Mouse (Mus musculus) B cell, adult 67 days (primary cell): ENCODE data around the gene Fam183b. TPM values are rescaled to one million over a fixed set of nuclear protein-coding genes. Genes with fewer than 3 reads are reported as not detected.

Experiments
- total RNA-seq, 2 experiments: library from RNA; stranded (reverse); gene quantifications; 4 replicates each; pipeline ENCODE4 v1.2.4; 2023

Fam183b gene
- total RNA-seq = not detected

GRCm38 (mm10) chr11:58801558-58802228 is at the start of gene Fam183b:
TSS of gene Fam183b (minus strand) at chr11:58801960.

DNA sequence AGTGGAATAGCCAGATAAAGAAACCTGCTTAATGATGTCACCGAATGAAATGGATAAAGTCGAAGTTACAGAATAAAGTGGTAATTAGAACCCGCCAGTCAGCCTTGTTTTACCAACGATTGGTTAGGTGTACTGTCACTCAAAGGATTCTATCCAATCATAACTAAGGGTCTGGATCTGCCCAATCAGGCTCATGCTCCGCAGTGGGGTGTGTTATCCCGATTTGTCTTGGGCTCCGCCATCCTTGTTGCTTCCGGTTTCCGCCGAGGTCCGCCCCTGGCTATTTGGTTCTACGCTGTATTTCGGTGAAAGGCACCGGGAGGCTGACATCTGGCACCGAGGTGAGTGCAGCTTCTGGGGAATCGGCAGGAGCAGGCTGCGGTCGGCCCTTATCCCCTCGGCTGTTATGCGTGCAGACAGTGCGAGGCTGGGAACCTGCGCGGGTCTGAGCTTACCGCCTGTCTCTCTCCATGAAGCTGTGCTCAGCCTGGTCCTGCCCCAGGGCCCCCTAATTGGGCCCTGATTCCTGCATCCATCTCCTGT is 45.2 kb upstream of the Fam183b start, which contains the start of gene Gm12258:
Gene Gm12258, plus strand, starts transcription at position 240 of the 543 bp plus-strand sequence.

GRCm38 (mm10) chr11:58838951-58839350 is 37.2 kb upstream of the Fam183b start, which contains the start of gene Olfr311:
TSS of gene Olfr311 (plus strand) at chr11:58839251.

GRCm38 (mm10) chr11:58828937-58829336 is 27.2 kb upstream of the Fam183b start, which contains the start of gene Olfr312:
TSS of gene Olfr312 (plus strand) at chr11:58829237.

GRCm38 (mm10) chr11:58814700-58815099 is 12.9 kb upstream of the Fam183b start, which contains the start of gene Olfr313:
TSS of gene Olfr313 (plus strand) at chr11:58815000.

GRCm38 (mm10) chr11:58782480-58783089 is 19.2 kb downstream of the Fam183b start, which contains the start of gene Olfr314:
TSS of gene Olfr314 (plus strand) at chr11:58782952.

DNA sequence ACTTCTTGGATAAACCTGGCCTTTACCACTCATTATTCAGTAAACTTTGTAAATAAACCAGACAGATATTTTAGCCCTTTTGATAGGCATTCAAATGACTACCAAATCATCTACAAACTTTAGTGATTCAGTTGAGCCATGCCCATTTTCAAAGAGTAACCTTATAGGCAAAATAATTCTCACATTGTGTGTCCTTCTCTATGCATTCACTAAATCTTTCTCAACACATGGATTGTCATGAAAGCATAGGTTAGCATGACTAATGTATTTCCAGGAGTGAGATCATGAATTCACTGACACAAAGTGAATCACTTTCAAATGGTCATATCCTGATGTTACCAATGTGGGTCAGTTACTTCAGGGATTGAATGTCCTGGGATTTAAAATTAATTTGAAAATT is 28.9 kb downstream of the Fam183b start, which contains the start of gene Olfr315:
Gene Olfr315, plus strand, starts transcription at position 301 of the 400 bp plus-strand sequence.

GRCm38 (mm10) chr11:58752434-58752833 is 49.3 kb downstream of the Fam183b start, which contains the start of gene Olfr316:
TSS of gene Olfr316 (plus strand) at chr11:58752734.

Other genes with a start within 250 kb of the Fam183b start
- not detected for gene Olfr328, start 246.3 kb downstream of the Fam183b start, total RNA-seq
- gene Olfr224, start 231.4 kb downstream of the Fam183b start, total RNA-seq = not detected
- not detected for gene Olfr325, start 224.2 kb downstream of the Fam183b start, total RNA-seq
- not detected for gene Olfr324, start 206.8 kb downstream of the Fam183b start, total RNA-seq
- not detected for gene 2210407C18Rik, start 185.9 kb downstream of the Fam183b start, total RNA-seq
- gene Olfr323, start 171.5 kb downstream of the Fam183b start, total RNA-seq = not detected
- gene Trim58, start 161.5 kb downstream of the Fam183b start, total RNA-seq = not detected
- not detected for gene Olfr322, start 143.2 kb downstream of the Fam183b start, total RNA-seq
- not detected for gene Olfr320, start 120.9 kb downstream of the Fam183b start, total RNA-seq
- gene Olfr319, start 102.8 kb downstream of the Fam183b start, total RNA-seq = not detected
- under 1 TPM; 0.67 to 0.86 TPM for gene Olfr318, start 77.9 kb downstream of the Fam183b start, total RNA-seq
- not detected for gene Olfr317, start 62.7 kb downstream of the Fam183b start, total RNA-seq
- not detected for gene Olfr316, start 49.2 kb downstream of the Fam183b start, total RNA-seq
- gene Olfr315, start 28.8 kb downstream of the Fam183b start, total RNA-seq = not detected
- not detected for gene Olfr314, start 19.0 kb downstream of the Fam183b start, total RNA-seq
- not detected for gene Olfr313, start 13.0 kb upstream of the Fam183b start, total RNA-seq
- gene Olfr312, start 27.3 kb upstream of the Fam183b start, total RNA-seq = not detected
- not detected for gene Olfr311, start 37.3 kb upstream of the Fam183b start, total RNA-seq
- gene Gm12258, start 45.2 kb upstream of the Fam183b start, total RNA-seq = 10 to 100 TPM in 1 of 2 experiments, 1 to 10 TPM in 1; 5.7 to 14.9 TPM
- 10 to 100 TPM in 1 of 2 experiments, 1 to 10 TPM in 1; 8.1 to 10.5 TPM for gene 2810021J22Rik, start 65.3 kb upstream of the Fam183b start, total RNA-seq
- 10 to 100 TPM; 14.8 to 18.2 TPM for gene Zfp39, start 102.3 kb upstream of the Fam183b start, total RNA-seq
- not detected for gene Btnl10, start 115.9 kb upstream of the Fam183b start, total RNA-seq
- 100 to 1,000 TPM; 126 to 142 TPM for gene Rnf187, start 137.0 kb upstream of the Fam183b start, total RNA-seq
- gene Hist3h2ba, start 147.0 kb upstream of the Fam183b start, total RNA-seq = 10 to 100 TPM; 15.2 to 21.8 TPM
- gene Hist3h2a, start 152.7 kb upstream of the Fam183b start, total RNA-seq = 10 to 100 TPM; 60.7 to 79.3 TPM
- under 1 TPM; 0.21 to 0.35 TPM for gene Trim17, start 152.7 kb upstream of the Fam183b start, total RNA-seq
- gene Trim11, start 176.1 kb upstream of the Fam183b start, total RNA-seq = 100 to 1,000 TPM; 115 to 117 TPM